Mouse (Mus musculus): ENCODE measurements around the gene Scg2. TPM values are rescaled to one million over a fixed set of nuclear protein-coding genes. Genes with fewer than 3 reads are reported as not detected.

Gene Scg2
- polyA plus RNA-seq (2016; fragmentation: Nextera tagmentation; extraction: Ambion mirVana): 0.98 and 1.4 TPM in 2 replicates

- DNase-seq (ENCODE audit: low spot score): peak; percentile 91
- no peaks in the 10 kb centered on the region for H3K9me3 ChIP-seq
- no peaks in the 10 kb centered on the region for H3K4me1 ChIP-seq
- H3K27ac ChIP-seq (replicated peaks): no peak within 1 kb of the TSS
- no peaks in the 10 kb centered on the region for H3K36me3 ChIP-seq (replicated peaks)
- H3K27me3 ChIP-seq (replicated peaks; ENCODE audit: low read depth, poor library complexity, severe bottlenecking): no peaks in the 10 kb centered on the region
- 0 out of 2 replicates have a peak within 1 kb of the TSS, but pooled peaks have one; percentile 5 for H3K4me3 ChIP-seq
- 15% methylated on average over 22 of the region's 22 CpGs for WGBS
These were observed at the start of gene Scg2 for GRCm38 (mm10) chr1:79439609-79440308. Scg2 (minus strand) TSS chr1:79440120.

- 94% methylated on average over 6 of the region's 6 CpGs for WGBS
- no peaks in the 10 kb centered on the region for H3K4me1 ChIP-seq
- no peak overlapping the region for H3K4me3 ChIP-seq
- H3K36me3 ChIP-seq (replicated peaks): no peaks in the 10 kb centered on the region
- H3K9me3 ChIP-seq: no peaks in the 10 kb centered on the region
- no peak for DNase-seq (ENCODE audit: low spot score)
- no peaks in the 10 kb centered on the region for H3K27me3 ChIP-seq (replicated peaks; ENCODE audit: low read depth, poor library complexity, severe bottlenecking)
- H3K27ac ChIP-seq (replicated peaks): no peak overlapping the region
These were observed 45.6 kb upstream of the Scg2 start for GRCm38 (mm10) chr1:79485546-79485945.

- Histone ChIP-seq H3K9me3 (no peaks in the 10 kb centered on the region), H3K27ac (replicated peaks) (no peak overlapping the region)
- WGBS: 83% methylated on average over 2 of the region's 2 CpGs
These were observed 30.9 kb upstream of the Scg2 start for GRCm38 (mm10) chr1:79470856-79471255.

GRCm38 (mm10) chr1:79469871-79470270 is 30.0 kb upstream of the Scg2 start:
- no peak overlapping the region for H3K4me3 ChIP-seq
- H3K9me3 ChIP-seq: no peaks in the 10 kb centered on the region
- no peaks in the 10 kb centered on the region for H3K27me3 ChIP-seq (replicated peaks; ENCODE audit: low read depth, poor library complexity, severe bottlenecking)
- no peaks in the 10 kb centered on the region for H3K4me1 ChIP-seq
- WGBS: 81% methylated on average over 5 of the region's 5 CpGs
- H3K36me3 ChIP-seq (replicated peaks): no peaks in the 10 kb centered on the region
- no peak for DNase-seq (ENCODE audit: low spot score)
- no peak overlapping the region for H3K27ac ChIP-seq (replicated peaks)

More at GRCm38 (mm10) chr1:79470856-79471255, 30.9 kb upstream of the Scg2 start:
- no peak for DNase-seq (ENCODE audit: low spot score)
- Histone ChIP-seq H3K27me3 (replicated peaks; ENCODE audit: low read depth, poor library complexity, severe bottlenecking) (no peaks in the 10 kb centered on the region), H3K4me1 (no peaks in the 10 kb centered on the region), H3K36me3 (replicated peaks) (no peaks in the 10 kb centered on the region), H3K4me3 (no peak overlapping the region)

- Histone ChIP-seq H3K27me3 (replicated peaks; ENCODE audit: low read depth, poor library complexity, severe bottlenecking) (no peaks in the 10 kb centered on the region), H3K4me1 (no peaks in the 10 kb centered on the region), H3K4me3 (no peak overlapping the region), H3K27ac (replicated peaks) (no peak overlapping the region), H3K36me3 (replicated peaks) (no peaks in the 10 kb centered on the region), H3K9me3 (no peaks in the 10 kb centered on the region)
- 58% methylated on average over 3 of the region's 3 CpGs for WGBS
- DNase-seq (ENCODE audit: low spot score): no peak
These were observed 26.7 kb upstream of the Scg2 start for GRCm38 (mm10) chr1:79466585-79466984.

- 28% methylated on average over 5 of the region's 5 CpGs for WGBS
- Histone ChIP-seq H3K4me3 (no peak overlapping the region), H3K36me3 (replicated peaks) (no peaks in the 10 kb centered on the region), H3K4me1 (peaks cover 4% of the 10 kb centered on the region; the same call in 1 of the 2 replicates), H3K27me3 (replicated peaks; ENCODE audit: low read depth, poor library complexity, severe bottlenecking) (no peaks in the 10 kb centered on the region), H3K27ac (replicated peaks) (no peak overlapping the region), H3K9me3 (no peaks in the 10 kb centered on the region)
- no peak for DNase-seq (ENCODE audit: low spot score)
These were observed 18.6 kb upstream of the Scg2 start for GRCm38 (mm10) chr1:79458558-79458957.

- 16% methylated on average over 4 of the region's 4 CpGs for WGBS
- H3K27me3 ChIP-seq (replicated peaks; ENCODE audit: low read depth, poor library complexity, severe bottlenecking): no peaks in the 10 kb centered on the region; the same call in 1 of the 2 replicates
These were observed 14.2 kb upstream of the Scg2 start for GRCm38 (mm10) chr1:79454164-79454563.

GRCm38 (mm10) chr1:79452339-79452738 is 12.4 kb upstream of the Scg2 start:
- peaks cover 11% of the 10 kb centered on the region; the same call in 1 of the 2 replicates for H3K4me1 ChIP-seq
- no peak overlapping the region for H3K27ac ChIP-seq (replicated peaks)
- H3K27me3 ChIP-seq (replicated peaks; ENCODE audit: low read depth, poor library complexity, severe bottlenecking): no peaks in the 10 kb centered on the region; the same call in 1 of the 2 replicates
- H3K4me3 ChIP-seq: no peak overlapping the region
- H3K36me3 ChIP-seq (replicated peaks): no peaks in the 10 kb centered on the region
- no peaks in the 10 kb centered on the region for H3K9me3 ChIP-seq
- 80% methylated on average over 1 of the region's 1 CpGs for WGBS
- DNase-seq (ENCODE audit: low spot score): no peak

More at GRCm38 (mm10) chr1:79454164-79454563, 14.2 kb upstream of the Scg2 start:
- Histone ChIP-seq H3K36me3 (replicated peaks) (no peaks in the 10 kb centered on the region), H3K4me1 (peaks cover 11% of the 10 kb centered on the region; the same call in 1 of the 2 replicates), H3K9me3 (no peaks in the 10 kb centered on the region), H3K27ac (replicated peaks) (no peak overlapping the region), H3K4me3 (no peak overlapping the region)
- DNase-seq (ENCODE audit: low spot score): no peak

- DNase-seq (ENCODE audit: low spot score): peak; percentile 22
- WGBS: 18% methylated on average over 20 of the region's 20 CpGs
- H3K27ac ChIP-seq (replicated peaks): no peak overlapping the region
- H3K4me3 ChIP-seq: peak overlapping the region; percentile 49
- no peaks in the 10 kb centered on the region; the same call in 1 of the 2 replicates for H3K27me3 ChIP-seq (replicated peaks; ENCODE audit: low read depth, poor library complexity, severe bottlenecking)
- no peaks in the 10 kb centered on the region for H3K36me3 ChIP-seq (replicated peaks)
- H3K9me3 ChIP-seq: no peaks in the 10 kb centered on the region
- peaks cover 11% of the 10 kb centered on the region; the same call in 1 of the 2 replicates for H3K4me1 ChIP-seq
These were observed 10.6 kb upstream of the Scg2 start for GRCm38 (mm10) chr1:79450343-79451021.

- Histone ChIP-seq H3K36me3 (replicated peaks) (no peaks in the 10 kb centered on the region), H3K9me3 (no peaks in the 10 kb centered on the region), H3K27me3 (replicated peaks; ENCODE audit: low read depth, poor library complexity, severe bottlenecking) (no peaks in the 10 kb centered on the region; the same call in 1 of the 2 replicates), H3K27ac (replicated peaks) (no peak overlapping the region), H3K4me1 (peaks cover 11% of the 10 kb centered on the region; the same call in 1 of the 2 replicates), H3K4me3 (peak overlapping the region; percentile 49)
- no peak for DNase-seq (ENCODE audit: low spot score)
- WGBS: 17% methylated on average over 6 of the region's 6 CpGs
These were observed 10.0 kb upstream of the Scg2 start for GRCm38 (mm10) chr1:79449943-79450342.

- H3K36me3 ChIP-seq (replicated peaks): no peaks in the 10 kb centered on the region
- H3K9me3 ChIP-seq: no peaks in the 10 kb centered on the region
- H3K4me3 ChIP-seq: no peak overlapping the region
- H3K27ac ChIP-seq (replicated peaks): no peak overlapping the region
- peaks cover 5% of the 10 kb centered on the region; the same call in 1 of the 2 replicates for H3K4me1 ChIP-seq
- 88% methylated on average over 4 of the region's 4 CpGs for WGBS
- H3K27me3 ChIP-seq (replicated peaks; ENCODE audit: low read depth, poor library complexity, severe bottlenecking): no peaks in the 10 kb centered on the region
- no peak for DNase-seq (ENCODE audit: low spot score)
These were observed 5.7 kb upstream of the Scg2 start for GRCm38 (mm10) chr1:79445586-79445985.

- WGBS: 93% methylated on average over 1 of the region's 1 CpGs
These were observed 2.2 kb downstream of the Scg2 start for GRCm38 (mm10) chr1:79437755-79438154.

More at GRCm38 (mm10) chr1:79437755-79438154, 2.2 kb downstream of the Scg2 start:
- no peak overlapping the region for H3K27ac ChIP-seq (replicated peaks)
- no peaks in the 10 kb centered on the region for H3K4me1 ChIP-seq
- H3K9me3 ChIP-seq: no peaks in the 10 kb centered on the region
- no peaks in the 10 kb centered on the region for H3K36me3 ChIP-seq (replicated peaks)
- no peak overlapping the region for H3K4me3 ChIP-seq
- no peak for DNase-seq (ENCODE audit: low spot score)
- no peaks in the 10 kb centered on the region for H3K27me3 ChIP-seq (replicated peaks; ENCODE audit: low read depth, poor library complexity, severe bottlenecking)

Data from embryonic facial prominence, embryonic 10.5 days (tissue).